Mouse (Mus musculus) layer of hippocampus, adult 18-20 months (tissue): Measurements from ENCODE around the gene Ccdc70. TPM values are rescaled to one million over a fixed set of nuclear protein-coding genes. Genes with fewer than 3 reads are reported as not detected.

Source experiments
- total RNA-seq, 2 experiments: library from RNA; stranded (reverse); gene quantifications; 2 replicates each; pipeline ENCODE4 v1.2.3; 2021

The Ccdc70 gene
- total RNA-seq, 2 experiments from 2014 or later = not detected

Other genes with a start within 250 kb of the Ccdc70 start
- gene Defa24, start 235.3 kb upstream of the Ccdc70 start, total RNA-seq = not detected
- not detected for gene Defb50, start 146.2 kb upstream of the Ccdc70 start, total RNA-seq
- not detected for gene Defb2, start 129.8 kb upstream of the Ccdc70 start, total RNA-seq
- gene Defb10, start 110.9 kb upstream of the Ccdc70 start, total RNA-seq = not detected
- not detected for gene Defb9, start 84.4 kb upstream of the Ccdc70 start, total RNA-seq
- gene Defb11, start 63.4 kb upstream of the Ccdc70 start, total RNA-seq = not detected
- gene Defb15, start 37.1 kb upstream of the Ccdc70 start, total RNA-seq = not detected
- gene Defb35, start 31.4 kb upstream of the Ccdc70 start, total RNA-seq = not detected
- not detected for gene Defb13, start 23.0 kb upstream of the Ccdc70 start, total RNA-seq
- not detected for gene Fam90a1a, start 11.1 kb upstream of the Ccdc70 start, total RNA-seq
- 1 to 10 TPM; 1.4 to 1.6 TPM for gene Atp7b, start 90.5 kb downstream of the Ccdc70 start, total RNA-seq
- gene Alg11, start 90.9 kb downstream of the Ccdc70 start, total RNA-seq = 10 to 100 TPM; 38.3 to 40.5 TPM
- under 1 TPM; 0.12 to 0.15 TPM for gene Nek5, start 155.3 kb downstream of the Ccdc70 start, total RNA-seq
- gene Nek3, start 196.7 kb downstream of the Ccdc70 start, total RNA-seq = 1 to 10 TPM; 2.5 to 3.0 TPM
- under 1 TPM; 0.20 to 0.32 TPM for gene Ckap2, start 216.0 kb downstream of the Ccdc70 start, total RNA-seq
- gene Vps36, start 223.0 kb downstream of the Ccdc70 start, total RNA-seq = 10 to 100 TPM; 23.7 to 25.5 TPM